Mouse (Mus musculus): ENCODE data around the gene Cd44.

Gene Cd44

GRCm38 (mm10) chr2:102872436-102872835 lies 29.0 kb downstream of the Cd44 start:
- in situ Hi-C loops (cut with MboI, MseI): no loop called here

DNA sequence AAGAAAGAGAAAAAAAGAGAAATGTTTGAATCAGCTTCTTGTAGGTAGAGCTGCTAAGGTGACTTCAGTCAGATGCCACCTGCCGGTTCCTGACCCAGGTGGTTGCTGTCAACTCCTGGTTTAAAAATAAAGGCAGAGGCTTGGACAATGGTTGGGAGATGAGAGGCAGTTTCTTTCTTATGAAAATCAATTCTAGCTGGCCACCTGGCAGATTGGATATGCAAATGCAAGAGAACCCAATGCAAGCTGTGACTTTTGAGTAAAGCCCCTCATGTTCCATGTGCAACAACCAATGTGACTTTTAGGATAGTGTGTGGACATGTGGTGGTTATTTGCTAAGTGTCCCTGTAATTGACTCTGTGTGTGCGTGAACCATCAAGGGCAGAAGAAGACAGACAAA lies 33.0 kb downstream of the Cd44 start:
- in situ Hi-C loops (cut with MboI, MseI): no loop called here

GRCm38 (mm10) chr2:102867396-102868088 lies 33.9 kb downstream of the Cd44 start:
- in situ Hi-C loops (cut with MboI, MseI): no loop called here

GRCm38 (mm10) chr2:102866594-102866993 lies 34.9 kb downstream of the Cd44 start:
- in situ Hi-C loops (cut with MboI, MseI): no loop called here

GRCm38 (mm10) chr2:102865354-102865752 lies 36.1 kb downstream of the Cd44 start:
- in situ Hi-C loops (cut with MboI, MseI): no loop called here

DNA sequence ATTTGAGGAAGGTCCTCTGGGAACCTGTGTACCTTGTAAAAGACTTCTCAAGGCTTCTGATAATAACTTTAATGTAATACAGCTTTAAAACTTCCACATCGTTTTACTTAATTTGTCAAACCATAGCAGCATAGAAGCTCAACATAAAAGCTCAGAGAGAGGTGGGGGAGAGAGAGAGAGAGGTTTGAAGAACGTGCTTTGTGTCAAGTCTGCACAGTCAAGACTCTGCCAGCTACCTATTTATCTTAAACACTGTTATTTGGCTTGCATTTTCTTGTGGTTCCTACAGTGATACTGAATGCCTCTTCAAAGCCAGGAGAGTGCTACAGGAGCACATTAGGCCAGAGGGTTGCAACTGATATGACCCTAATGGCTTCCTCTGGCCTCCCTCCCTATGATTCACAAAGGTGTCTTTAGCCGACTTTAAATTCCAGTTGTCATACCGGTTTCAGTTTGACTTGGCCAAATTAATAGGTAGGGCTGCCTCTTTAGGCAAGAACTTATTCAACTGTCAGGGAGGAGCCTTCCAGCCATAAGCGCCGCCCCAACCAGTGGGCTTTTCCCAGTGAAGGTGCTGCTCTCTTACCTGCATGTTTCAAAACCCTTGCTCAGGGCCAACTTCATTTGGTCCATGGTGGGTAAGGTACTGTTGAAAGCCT lies 36.6 kb downstream of the Cd44 start:
- in situ Hi-C loops (cut with MboI, MseI): no loop called here

GRCm38 (mm10) chr2:102864036-102864435 lies 37.4 kb downstream of the Cd44 start:
- in situ Hi-C loops (cut with MboI, MseI): no loop called here

DNA sequence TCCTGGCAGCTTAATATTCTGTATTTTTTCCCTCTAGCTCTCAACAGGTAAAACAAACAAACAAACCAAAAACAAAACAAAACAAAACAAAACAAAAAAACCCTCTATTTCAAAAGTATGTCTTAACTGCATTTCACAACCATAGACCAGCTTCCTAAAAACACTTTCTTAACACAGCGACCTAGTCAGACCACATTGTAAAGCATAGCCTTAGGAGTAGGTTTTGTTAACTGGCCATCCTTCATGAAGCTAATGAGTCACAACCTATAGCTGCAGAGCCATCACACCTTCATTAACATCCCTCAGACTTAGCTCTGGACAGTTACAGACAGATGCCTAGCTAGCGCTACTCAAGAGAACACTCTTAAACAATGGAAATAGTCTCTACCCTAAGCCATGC lies 37.9 kb downstream of the Cd44 start:
- in situ Hi-C loops (cut with MboI, MseI): no loop called here

- in situ Hi-C loops (cut with MboI, MseI): no loop called here
Observed at GRCm38 (mm10) chr2:102862706-102863105, 38.8 kb downstream of the Cd44 start.

DNA sequence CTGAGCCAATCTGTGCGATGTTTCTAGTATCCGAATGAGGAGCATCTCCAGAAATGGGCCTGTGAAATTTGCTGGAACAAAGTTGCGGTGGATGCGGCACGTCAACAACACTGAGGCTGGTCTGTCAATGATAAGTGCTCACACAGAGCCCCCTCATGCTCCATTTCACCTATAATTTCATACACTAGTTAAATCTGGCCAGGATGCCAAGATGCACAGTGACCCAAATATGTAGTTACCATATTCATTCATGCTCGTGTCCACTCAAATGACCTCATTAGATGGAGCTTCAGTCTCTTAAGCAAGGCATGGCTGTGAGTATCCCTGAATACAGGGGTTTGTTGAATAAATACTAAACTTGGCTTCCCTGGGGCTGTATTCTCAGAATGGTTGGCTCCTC lies 43.2 kb downstream of the Cd44 start:
- in situ Hi-C loops (cut with MboI, MseI): no loop called here

- in situ Hi-C loops (cut with MboI, MseI): no loop called here
Observed at GRCm38 (mm10) chr2:102853297-102853696, 48.2 kb downstream of the Cd44 start.

DNA sequence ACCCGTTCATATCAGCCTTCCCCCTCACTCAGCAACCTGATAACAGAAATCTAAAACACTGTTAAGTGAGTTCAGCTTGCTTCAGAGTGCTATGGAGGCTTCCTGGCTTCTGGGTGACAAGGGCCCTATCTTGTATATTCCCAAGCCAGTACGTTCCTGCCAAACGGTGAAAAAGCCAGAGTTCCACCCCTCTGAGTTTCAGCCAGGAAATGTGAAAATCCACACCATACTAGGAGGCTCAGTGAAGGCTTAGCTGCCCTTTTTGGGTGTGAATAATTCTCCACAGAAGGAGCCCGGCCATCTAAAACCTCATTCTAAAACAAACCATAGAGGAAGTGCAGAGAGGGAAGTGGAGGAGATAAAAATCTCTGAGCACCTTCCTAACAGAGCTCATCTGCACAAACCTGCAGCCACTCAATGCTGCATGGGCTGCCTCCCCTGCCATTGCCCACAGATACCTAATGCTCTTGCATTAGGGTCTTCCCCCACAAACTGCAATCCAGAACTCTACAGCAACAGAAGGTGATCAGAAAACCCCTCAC lies 49.5 kb downstream of the Cd44 start:
- in situ Hi-C loops (cut with MboI, MseI): no loop called here

- in situ Hi-C loops (cut with MboI, MseI): no loop called here
Observed at GRCm38 (mm10) chr2:102850026-102850425, 51.4 kb downstream of the Cd44 start.

DNA sequence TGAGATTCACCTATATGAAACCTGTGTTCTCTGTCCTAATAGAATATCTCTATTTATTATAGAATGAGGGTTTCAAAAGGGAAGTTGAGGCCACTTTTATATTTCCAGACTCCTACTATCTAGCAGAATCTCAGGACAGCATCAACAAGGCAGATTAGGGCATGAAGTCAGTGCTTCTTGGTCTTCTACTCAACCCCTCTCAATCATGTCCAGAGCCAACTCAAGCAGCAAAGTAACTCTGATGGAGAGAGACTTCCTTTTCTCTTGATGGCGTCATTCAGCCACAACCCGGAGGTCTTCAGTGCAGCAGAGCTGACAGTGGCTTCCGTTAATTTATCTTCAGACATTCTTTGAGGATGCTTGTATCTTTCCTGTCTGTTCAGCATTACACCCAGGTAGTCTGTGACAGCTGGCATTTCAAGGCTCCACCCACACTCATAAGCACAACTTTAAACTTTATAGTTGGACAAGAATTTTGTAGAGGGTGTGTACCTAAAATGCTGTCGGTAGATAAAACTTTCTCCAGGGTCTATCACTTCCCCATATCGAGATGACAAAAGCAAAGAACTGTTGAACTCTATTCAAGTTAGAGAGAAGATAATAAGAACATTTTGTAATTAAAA lies 52.5 kb downstream of the Cd44 start:
- in situ Hi-C loops (cut with MboI, MseI): no loop called here

DNA sequence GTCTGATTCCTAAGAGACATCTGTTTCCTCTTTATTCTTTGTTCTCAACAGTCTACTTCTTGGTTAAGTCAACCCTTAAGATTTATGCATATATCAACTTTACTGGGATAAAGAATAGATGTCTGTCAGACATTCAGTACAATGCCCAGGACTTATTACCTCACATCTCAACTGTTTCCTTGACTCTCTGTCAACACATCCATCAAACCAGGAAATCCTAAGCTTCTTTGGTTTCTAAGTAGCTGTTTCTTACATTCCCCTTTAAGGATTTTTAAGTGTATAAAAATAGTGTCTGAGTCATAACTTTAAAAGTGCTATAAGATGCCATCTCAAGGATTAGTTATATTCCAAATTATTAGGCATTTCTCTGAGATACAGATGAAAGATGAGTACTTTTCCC lies 60.2 kb downstream of the Cd44 start:
- in situ Hi-C loops (cut with MboI, MseI): no loop called here

DNA sequence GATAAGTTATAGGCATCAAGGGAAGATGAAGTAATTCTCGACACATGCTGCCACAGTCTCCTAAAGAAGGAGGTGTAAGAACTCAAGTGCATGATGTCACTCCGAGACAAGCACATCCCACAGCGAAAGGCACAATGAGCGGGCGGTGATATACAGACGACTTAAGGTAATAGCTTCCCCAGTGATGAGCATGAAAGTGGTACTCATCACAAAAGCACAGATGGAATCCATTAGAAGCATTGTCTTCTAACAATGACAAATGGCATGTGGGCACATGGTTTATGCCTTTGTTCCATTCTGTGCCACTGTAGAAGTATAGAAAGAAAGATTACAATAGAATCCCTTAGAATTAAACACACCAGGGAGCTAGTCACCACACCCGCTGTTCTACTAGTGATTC lies 63.3 kb downstream of the Cd44 start:
- in situ Hi-C loops (cut with MboI, MseI): no loop called here

- in situ Hi-C loops (cut with MboI, MseI): no loop called here
Observed at GRCm38 (mm10) chr2:102831547-102831946, 69.9 kb downstream of the Cd44 start.

GRCm38 (mm10) chr2:102829201-102829600 lies 72.3 kb downstream of the Cd44 start:
- in situ Hi-C loops (cut with MboI, MseI): no loop called here

GRCm38 (mm10) chr2:102828381-102828780 lies 73.1 kb downstream of the Cd44 start:
- in situ Hi-C loops (cut with MboI, MseI): no loop called here

- in situ Hi-C loops (cut with MboI, MseI): no loop called here
Observed at GRCm38 (mm10) chr2:102827841-102828240, 73.6 kb downstream of the Cd44 start.

DNA sequence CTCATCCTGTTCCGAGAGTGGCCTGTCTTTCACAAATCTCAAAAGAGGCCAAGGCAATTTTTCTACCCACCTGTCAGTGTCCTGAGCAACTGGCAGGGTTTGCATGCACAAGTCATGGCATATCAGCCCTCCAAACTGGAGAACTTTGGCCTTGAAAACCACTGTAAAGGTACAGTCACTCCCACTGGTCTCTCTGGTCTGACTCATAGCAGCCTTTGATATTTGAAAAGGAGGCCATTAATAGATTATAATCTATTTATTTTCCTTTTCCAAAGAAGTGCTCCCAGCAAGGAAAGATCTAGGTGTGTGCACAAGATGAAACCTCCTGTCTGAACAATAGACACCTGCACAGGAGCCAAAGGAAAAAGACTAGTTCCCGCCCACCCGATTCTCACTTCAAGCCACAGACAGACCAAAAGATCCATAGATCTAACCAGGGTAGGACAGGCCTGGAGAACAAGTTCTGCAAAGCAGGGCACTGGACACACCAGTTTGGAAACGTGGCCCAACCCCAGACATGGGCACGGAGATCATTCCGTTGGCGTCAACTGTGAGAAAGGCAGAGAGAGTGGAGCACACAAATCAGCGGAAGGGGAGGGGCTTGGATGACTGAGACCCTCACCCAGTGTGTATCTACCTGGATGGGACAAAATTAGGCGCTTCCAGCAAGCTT lies 75.4 kb downstream of the Cd44 start:
- in situ Hi-C loops (cut with MboI, MseI): no loop called here

DNA sequence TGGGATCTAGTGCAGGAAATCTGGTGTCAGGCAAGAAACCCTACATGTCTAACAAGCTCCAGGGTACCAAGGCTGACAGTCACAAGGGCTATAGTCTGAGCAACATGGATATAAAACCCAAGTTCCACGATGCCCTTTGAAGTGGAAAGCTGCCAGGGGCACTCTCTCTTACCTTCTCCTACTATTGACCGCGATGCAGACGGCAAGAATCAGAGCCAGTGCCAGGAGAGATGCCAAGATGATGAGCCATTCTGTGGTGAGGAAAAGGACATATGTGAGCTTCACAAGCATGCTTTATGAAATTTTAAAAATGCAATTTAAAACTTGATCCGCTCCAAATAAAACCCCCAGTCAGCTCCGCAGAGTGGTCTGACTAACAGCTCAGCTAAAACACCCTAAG lies 79.4 kb downstream of the Cd44 start:
- in situ Hi-C loops (cut with MboI, MseI): no loop called here
